Comparison of ENCODE assay signal across 7 mouse cellular contexts in genomic region chr5:114708491-114708890, GRCm38 (mm10). TPM values are rescaled to one million over a fixed set of nuclear protein-coding genes. Genes with fewer than 3 reads are reported as not detected.
A peak's percentile ranks its signal among the peaks of the same experiment; 100 is the strongest.
DNase-seq lines count a peak whose midpoint lies in the region; ATAC-seq lines count a peak whose summit lies in the region.

No protein-coding gene starts in this region.

- H3K36me3 ChIP-seq in lung, embryonic 15.5 days: peaks cover 29% of the 10 kb centered on the region
- peaks cover 36% of the 10 kb centered on the region for H3K36me3 ChIP-seq in embryonic facial prominence, embryonic 12.5 days
- H3K36me3 ChIP-seq in limb, embryonic 10.5 days: peaks cover 45% of the 10 kb centered on the region
- peaks cover 11% of the 10 kb centered on the region for H3K36me3 ChIP-seq in stomach, embryonic 15.5 days

- H3K4me2 ChIP-seq in lung, embryonic 15.5 days: peak overlapping the region; percentile 77
- H3K4me2 ChIP-seq in embryonic facial prominence, embryonic 12.5 days (replicated peaks): peak overlapping the region; percentile 88
- H3K4me2 ChIP-seq in stomach, embryonic 15.5 days: peak overlapping the region; percentile 86

- ATAC-seq in lung, embryonic 15.5 days (ENCODE audit: borderline replicate concordance, extremely low read depth, low FRiP score, low TSS enrichment): no peak
- ATAC-seq in embryonic facial prominence, embryonic 12.5 days (ENCODE audit: insufficient number of reproducible peaks, insufficient read depth, low FRiP score, low TSS enrichment): no peak
- no peak for ATAC-seq in stomach, embryonic 15.5 days (ENCODE audit: insufficient read depth, low FRiP score, low read depth)

- H3K9ac ChIP-seq in lung, embryonic 15.5 days: peak overlapping the region; percentile 64
- peak overlapping the region; percentile 80 for H3K9ac ChIP-seq in embryonic facial prominence, embryonic 12.5 days
- H3K9ac ChIP-seq in stomach, embryonic 15.5 days: peak overlapping the region; percentile 88; the same call in 1 of the 2 replicates

- H3K27ac ChIP-seq in lung, embryonic 15.5 days: no peak overlapping the region
- H3K27ac ChIP-seq in embryonic facial prominence, embryonic 12.5 days: no peak overlapping the region
- H3K27ac ChIP-seq in limb, embryonic 10.5 days: peak overlapping the region; percentile 84; the same call in 1 of the 2 replicates
- H3K27ac ChIP-seq in stomach, embryonic 15.5 days: no peak overlapping the region

- 54% methylated on average over 15 of the region's 15 CpGs for WGBS in lung, embryonic 15.5 days
- WGBS in embryonic facial prominence, embryonic 12.5 days: 47% methylated on average over 15 of the region's 15 CpGs
- 62% methylated on average over 15 of the region's 15 CpGs for WGBS in limb, embryonic 10.5 days
- 54% methylated on average over 15 of the region's 15 CpGs for WGBS in stomach, embryonic 15.5 days

- peak overlapping the region; percentile 79 for H3K4me3 ChIP-seq in lung, embryonic 15.5 days
- H3K4me3 ChIP-seq in embryonic facial prominence, embryonic 12.5 days: peak overlapping the region; percentile 87
- H3K4me3 ChIP-seq in limb, embryonic 10.5 days: peak overlapping the region; percentile 87
- peak overlapping the region; percentile 95 for H3K4me3 ChIP-seq in stomach, embryonic 15.5 days (replicated peaks)

- H3K4me1 ChIP-seq in lung, embryonic 15.5 days: peaks cover 12% of the 10 kb centered on the region
- peaks cover 9% of the 10 kb centered on the region for H3K4me1 ChIP-seq in embryonic facial prominence, embryonic 12.5 days
- peaks cover 10% of the 10 kb centered on the region for H3K4me1 ChIP-seq in limb, embryonic 10.5 days
- H3K4me1 ChIP-seq in stomach, embryonic 15.5 days: peaks cover 7% of the 10 kb centered on the region

- no peak for DNase-seq in lung, postnatal 10 days
- DNase-seq in limb, embryonic 10.5 days (ENCODE audit: low spot score): no peak
- no peak for DNase-seq in right cerebral cortex, postnatal 4 days
- DNase-seq in frontal cortex, postnatal 10 days (ENCODE audit: low spot score in 2 of 2): no peak

- no peaks in the 10 kb centered on the region for H3K9me3 ChIP-seq in lung, embryonic 15.5 days
- H3K9me3 ChIP-seq in embryonic facial prominence, embryonic 12.5 days: no peaks in the 10 kb centered on the region
- H3K9me3 ChIP-seq in limb, embryonic 10.5 days (replicated peaks): no peaks in the 10 kb centered on the region
- no peaks in the 10 kb centered on the region for H3K9me3 ChIP-seq in stomach, embryonic 15.5 days

- no peaks in the 10 kb centered on the region for H3K27me3 ChIP-seq in lung, embryonic 15.5 days
- no peaks in the 10 kb centered on the region for H3K27me3 ChIP-seq in embryonic facial prominence, embryonic 12.5 days
- H3K27me3 ChIP-seq in limb, embryonic 10.5 days (ENCODE audit: low read depth, poor library complexity, severe bottlenecking): no peaks in the 10 kb centered on the region
- no peaks in the 10 kb centered on the region for H3K27me3 ChIP-seq in stomach, embryonic 15.5 days (replicated peaks)

RNA-seq across cellular contexts. Expression of gene Tchp, which starts 0.9 kb away (rescaled TPM):
- polyA plus RNA-seq in lung, embryonic 15.5 days (2015; fragmentation: Nextera tagmentation; extraction: Ambion mirVana): 12.3 and 12.8 TPM in 2 replicates
- 18.8 and 21.7 TPM in 2 replicates for polyA plus RNA-seq in embryonic facial prominence, embryonic 12.5 days (2016; fragmentation: Nextera tagmentation; extraction: Ambion mirVana)
- 18.8 and 22.0 TPM in 2 replicates for polyA plus RNA-seq in limb, embryonic 10.5 days (2016; fragmentation: Nextera tagmentation; extraction: Ambion mirVana)
- 11.5 and 11.6 TPM in 2 replicates for polyA plus RNA-seq in stomach, embryonic 15.5 days (2015; fragmentation: Nextera tagmentation; extraction: Ambion mirVana)

RNA-seq across cellular contexts. Expression of gene Gltp, which starts 17.7 kb away (rescaled TPM):
- 95.4 and 106 TPM in 2 replicates for polyA plus RNA-seq in lung, embryonic 15.5 days (2015; fragmentation: Nextera tagmentation; extraction: Ambion mirVana)
- polyA plus RNA-seq in embryonic facial prominence, embryonic 12.5 days (2016; fragmentation: Nextera tagmentation; extraction: Ambion mirVana): 63.0 and 64.5 TPM in 2 replicates
- 65.4 and 78.6 TPM in 2 replicates for polyA plus RNA-seq in limb, embryonic 10.5 days (2016; fragmentation: Nextera tagmentation; extraction: Ambion mirVana)
- 123 and 144 TPM in 2 replicates for polyA plus RNA-seq in stomach, embryonic 15.5 days (2015; fragmentation: Nextera tagmentation; extraction: Ambion mirVana)

RNA-seq across cellular contexts. Expression of gene Trpv4, which starts 50.3 kb away (rescaled TPM):
- polyA plus RNA-seq in lung, embryonic 15.5 days (2015; fragmentation: Nextera tagmentation; extraction: Ambion mirVana): 2.0 and 2.2 TPM in 2 replicates
- 3.2 and 3.5 TPM in 2 replicates for polyA plus RNA-seq in embryonic facial prominence, embryonic 12.5 days (2016; fragmentation: Nextera tagmentation; extraction: Ambion mirVana)
- 0.31 TPM in 2 replicates for polyA plus RNA-seq in limb, embryonic 10.5 days (2016; fragmentation: Nextera tagmentation; extraction: Ambion mirVana)
- polyA plus RNA-seq in stomach, embryonic 15.5 days (2015; fragmentation: Nextera tagmentation; extraction: Ambion mirVana): 1.7 and 1.9 TPM in 2 replicates
